Mouse (Mus musculus): ENCODE results near the gene Fopnl. TPM values are rescaled to one million over a fixed set of nuclear protein-coding genes. Genes with fewer than 3 reads are reported as not detected.

Fopnl gene
- 37.6 TPM for polyA plus RNA-seq (2014; fragmentation: Illumina TruSeq; extraction: RNeasy Lipid Tissue Mini Kit (QIAGEN cat#74804); ENCODE audit: low read depth, low replicate concordance)

GRCm38 (mm10) chr16:14316884-14317876 lies at the start of gene Fopnl:
Gene Fopnl (minus strand): TSS chr16:14317405.

GRCm38 (mm10) chr16:14361362-14362098 lies 44.3 kb upstream of the Fopnl start, which contains the start of gene Abcc1:
Gene Abcc1 (plus strand): TSS chr16:14361558.

GRCm38 (mm10) chr16:14291223-14291622 lies 26.0 kb downstream of the Fopnl start, which contains the start of gene Myh11:
Gene Myh11 (minus strand): TSS chr16:14291372.

Other genes with a start within 250 kb of the Fopnl start
- gene Nde1, start 154.1 kb downstream of the Fopnl start, polyA plus RNA-seq (2014; fragmentation: Illumina TruSeq; extraction: RNeasy Lipid Tissue Mini Kit (QIAGEN cat#74804); ENCODE audit: low read depth, low replicate concordance): 9.4 TPM
- gene Marf1, start 154.1 kb downstream of the Fopnl start, polyA plus RNA-seq (2014; fragmentation: Illumina TruSeq; extraction: RNeasy Lipid Tissue Mini Kit (QIAGEN cat#74804); ENCODE audit: low read depth, low replicate concordance): 35.8 TPM
- gene Myh11, start 26.0 kb downstream of the Fopnl start, polyA plus RNA-seq (2014; fragmentation: Illumina TruSeq; extraction: RNeasy Lipid Tissue Mini Kit (QIAGEN cat#74804); ENCODE audit: low read depth, low replicate concordance): 0.37 TPM
- 0.48 TPM for gene Abcc1, start 44.2 kb upstream of the Fopnl start, polyA plus RNA-seq (2014; fragmentation: Illumina TruSeq; extraction: RNeasy Lipid Tissue Mini Kit (QIAGEN cat#74804); ENCODE audit: low read depth, low replicate concordance)
- not detected for gene A630010A05Rik, start 244.9 kb upstream of the Fopnl start, polyA plus RNA-seq (2014; fragmentation: Illumina TruSeq; extraction: RNeasy Lipid Tissue Mini Kit (QIAGEN cat#74804); ENCODE audit: low read depth, low replicate concordance)

Measured in liver, adult 10 weeks (tissue).